Mouse (Mus musculus): ENCODE data around the gene Paf1. TPM values are rescaled to one million over a fixed set of nuclear protein-coding genes. Genes with fewer than 3 reads are reported as not detected.

The Paf1 gene
- polyA plus RNA-seq, 1 experiment, result 78.4 TPM

- Histone ChIP-seq H3K27ac (ENCODE audit: insufficient read depth, low read depth, low read length) (peak overlapping the region; percentile 57), H3K36me3 (ENCODE audit: control insufficient read depth, insufficient read depth, low read length) (no peaks in the 10 kb centered on the region), H3K4me1 (ENCODE audit: control insufficient read depth, insufficient read depth, low read length) (peaks cover 2% of the 10 kb centered on the region; the same call in 1 of the 2 replicates), H3K4me3 (ENCODE audit: insufficient read depth, low read depth, low read length) (peak overlapping the region; percentile 54), H3K27me3 (replicated peaks; ENCODE audit: control insufficient read depth, insufficient read depth, low read length) (no peaks in the 10 kb centered on the region)
- 13% methylated on average over 11 of the region's 11 CpGs for WGBS
- no peak for DNase-seq
- TF ChIP-seq POLR2A (IDR thresholded peaks at IDR 0.05; ENCODE audit: low read depth, low read length) (no peak), CTCF (conservative IDR thresholded peaks at IDR 0.05; ENCODE audit: insufficient read depth, insufficient read length, low read depth, low read length) (no peak)
These were observed 21.7 kb upstream of the Paf1 start for GRCm38 (mm10) chr7:28370977-28371513.

DNA sequence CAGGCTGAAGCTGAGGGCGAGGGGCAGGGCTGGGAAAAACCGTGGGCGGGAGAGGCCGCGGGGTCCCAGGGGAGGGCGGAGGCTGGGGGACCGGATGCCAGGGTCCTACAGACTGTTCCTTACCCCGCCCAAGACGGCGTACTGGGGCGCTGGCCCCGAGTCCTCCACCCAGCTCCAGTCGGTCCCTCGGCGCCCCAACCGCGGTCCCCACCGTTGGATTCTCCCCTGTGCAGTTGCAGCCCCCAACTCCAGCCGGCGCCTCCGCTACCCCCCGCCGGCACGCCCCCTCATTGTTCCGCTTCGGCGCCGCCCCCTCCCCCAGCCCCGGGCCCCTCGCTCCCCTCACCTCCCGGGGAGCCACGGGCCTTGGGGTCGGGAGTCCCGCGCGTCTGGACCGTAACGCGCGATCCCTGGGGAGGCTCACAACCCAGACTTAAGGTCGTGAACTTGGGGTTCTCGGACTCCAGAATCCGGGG is 21.2 kb upstream of the Paf1 start:
- Histone ChIP-seq H3K27ac (ENCODE audit: insufficient read depth, low read depth, low read length) (peak overlapping the region; percentile 67), H3K4me3 (ENCODE audit: insufficient read depth, low read depth, low read length) (peak overlapping the region; percentile 54), H3K36me3 (ENCODE audit: control insufficient read depth, insufficient read depth, low read length) (no peaks in the 10 kb centered on the region), H3K4me1 (ENCODE audit: control insufficient read depth, insufficient read depth, low read length) (peaks cover 3% of the 10 kb centered on the region; the same call in 1 of the 2 replicates), H3K27me3 (replicated peaks; ENCODE audit: control insufficient read depth, insufficient read depth, low read length) (no peaks in the 10 kb centered on the region)
- DNase-seq, result peak; percentile 67
- TF ChIP-seq CTCF (conservative IDR thresholded peaks at IDR 0.05; ENCODE audit: insufficient read depth, insufficient read length, low read depth, low read length) (no peak), POLR2A (IDR thresholded peaks at IDR 0.05; ENCODE audit: low read depth, low read length) (no peak)
- under 1% methylated on average over 41 of the region's 43 CpGs for WGBS

GRCm38 (mm10) chr7:28372251-28373108 is 20.3 kb upstream of the Paf1 start, which contains the start of gene Plekhg2:
Plekhg2 (minus strand) TSS chr7:28372599.
- DNase-seq, result peak; percentile 100
- H3K27me3 ChIP-seq (replicated peaks; ENCODE audit: control insufficient read depth, insufficient read depth, low read length), result no peaks in the 10 kb centered on the region

DNA sequence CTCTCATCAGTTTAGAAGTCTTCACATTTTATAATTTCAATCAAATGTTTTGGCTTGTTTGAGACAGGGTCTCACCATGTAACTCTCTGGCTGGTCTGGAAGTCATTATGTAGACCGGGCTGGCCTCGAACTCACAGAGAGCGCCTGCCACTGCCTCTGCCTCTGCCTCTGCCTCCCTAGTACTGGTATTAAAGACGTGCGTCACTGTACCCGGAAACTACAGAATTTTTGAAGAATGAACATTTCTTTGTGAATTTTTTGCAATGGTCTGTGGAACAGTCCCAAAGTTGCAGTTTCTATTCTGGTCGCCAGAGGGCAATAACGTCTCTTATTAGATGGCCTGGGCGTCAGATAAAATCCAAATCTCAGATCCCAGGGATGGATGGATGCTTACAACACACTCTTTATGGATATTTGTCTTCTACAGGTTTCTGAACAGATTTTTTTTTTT is 19.6 kb upstream of the Paf1 start:
- peaks cover 5% of the 10 kb centered on the region; the same call in 1 of the 2 replicates for H3K4me1 ChIP-seq (ENCODE audit: control insufficient read depth, insufficient read depth, low read length)
- TF ChIP-seq CTCF (conservative IDR thresholded peaks at IDR 0.05; ENCODE audit: insufficient read depth, insufficient read length, low read depth, low read length), result peak; percentile 21; the same call in 1 of the 2 replicates
- no peak for TF ChIP-seq POLR2A (IDR thresholded peaks at IDR 0.05; ENCODE audit: low read depth, low read length)
- peak overlapping the region; percentile 68 for H3K27ac ChIP-seq (ENCODE audit: insufficient read depth, low read depth, low read length)
- under 1% methylated on average over 9 of the region's 9 CpGs for WGBS
- no peaks in the 10 kb centered on the region for H3K27me3 ChIP-seq (replicated peaks; ENCODE audit: control insufficient read depth, insufficient read depth, low read length)
- peaks cover 8% of the 10 kb centered on the region for H3K36me3 ChIP-seq (ENCODE audit: control insufficient read depth, insufficient read depth, low read length)
- H3K4me3 ChIP-seq (ENCODE audit: insufficient read depth, low read depth, low read length), result peak overlapping the region; percentile 42
- peak; percentile 91 for DNase-seq

More at GRCm38 (mm10) chr7:28372251-28373108, 20.3 kb upstream of the Paf1 start, which contains the start of gene Plekhg2:
- Histone ChIP-seq H3K36me3 (ENCODE audit: control insufficient read depth, insufficient read depth, low read length) (peaks cover 3% of the 10 kb centered on the region; the same call in 1 of the 2 replicates), H3K4me1 (ENCODE audit: control insufficient read depth, insufficient read depth, low read length) (peaks cover 5% of the 10 kb centered on the region; the same call in 1 of the 2 replicates), H3K27ac (ENCODE audit: insufficient read depth, low read depth, low read length) (peak within 1 kb of the TSS; percentile 68), H3K4me3 (ENCODE audit: insufficient read depth, low read depth, low read length) (peak within 1 kb of the TSS; percentile 54)
- WGBS, result under 1% methylated on average over 66 of the region's 66 CpGs
- TF ChIP-seq POLR2A (IDR thresholded peaks at IDR 0.05; ENCODE audit: low read depth, low read length) (peak; percentile 44), CTCF (conservative IDR thresholded peaks at IDR 0.05; ENCODE audit: insufficient read depth, insufficient read length, low read depth, low read length) (peak; percentile 34; the same call in 1 of the 2 replicates)

DNA sequence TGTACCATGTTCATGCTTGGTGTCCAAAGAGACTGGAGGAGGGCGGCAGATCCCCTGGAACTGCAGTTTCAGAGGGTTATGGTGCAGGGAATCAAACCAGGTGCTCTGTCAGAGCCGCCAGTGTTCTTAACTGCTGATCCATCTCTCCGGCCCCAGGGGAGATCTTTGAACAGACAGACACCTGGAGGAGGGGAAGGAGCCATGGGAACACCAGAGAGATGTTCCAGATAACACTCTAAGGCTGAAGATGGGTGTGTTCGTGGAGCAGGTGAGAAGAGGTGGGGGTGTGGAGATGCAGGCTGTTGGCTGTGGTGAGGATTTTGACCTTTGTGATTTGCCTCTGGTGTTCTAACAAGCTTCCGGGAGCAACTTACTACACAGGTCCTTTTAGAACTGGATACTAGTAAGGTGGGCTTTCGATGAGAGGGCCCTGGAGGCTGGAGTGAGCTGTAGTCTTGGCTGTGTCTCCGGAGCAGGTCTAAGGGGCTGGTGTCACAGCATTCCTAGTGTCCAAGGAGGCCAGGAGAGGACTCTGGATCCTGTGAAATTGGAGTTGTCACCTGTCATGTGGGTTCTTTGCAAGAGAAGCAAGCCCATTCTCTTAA is 18.8 kb upstream of the Paf1 start:
- peaks cover 8% of the 10 kb centered on the region for H3K36me3 ChIP-seq (ENCODE audit: control insufficient read depth, insufficient read depth, low read length)
- no peaks in the 10 kb centered on the region for H3K27me3 ChIP-seq (replicated peaks; ENCODE audit: control insufficient read depth, insufficient read depth, low read length)
- no peak overlapping the region for H3K4me3 ChIP-seq (ENCODE audit: insufficient read depth, low read depth, low read length)
- DNase-seq, result peak; percentile 33
- no peak overlapping the region for H3K27ac ChIP-seq (ENCODE audit: insufficient read depth, low read depth, low read length)
- TF ChIP-seq POLR2A (IDR thresholded peaks at IDR 0.05; ENCODE audit: low read depth, low read length), result no peak
- no peak for TF ChIP-seq CTCF (conservative IDR thresholded peaks at IDR 0.05; ENCODE audit: insufficient read depth, insufficient read length, low read depth, low read length)
- peaks cover 5% of the 10 kb centered on the region; the same call in 1 of the 2 replicates for H3K4me1 ChIP-seq (ENCODE audit: control insufficient read depth, insufficient read depth, low read length)
- WGBS, result 62% methylated on average over 7 of the region's 7 CpGs

GRCm38 (mm10) chr7:28374647-28375046 is 18.1 kb upstream of the Paf1 start:
- TF ChIP-seq CTCF (conservative IDR thresholded peaks at IDR 0.05; ENCODE audit: insufficient read depth, insufficient read length, low read depth, low read length) (no peak), POLR2A (IDR thresholded peaks at IDR 0.05; ENCODE audit: low read depth, low read length) (no peak)
- no peak for DNase-seq
- Histone ChIP-seq H3K36me3 (ENCODE audit: control insufficient read depth, insufficient read depth, low read length) (peaks cover 8% of the 10 kb centered on the region), H3K27me3 (replicated peaks; ENCODE audit: control insufficient read depth, insufficient read depth, low read length) (no peaks in the 10 kb centered on the region), H3K4me1 (ENCODE audit: control insufficient read depth, insufficient read depth, low read length) (peaks cover 7% of the 10 kb centered on the region; the same call in 1 of the 2 replicates), H3K27ac (ENCODE audit: insufficient read depth, low read depth, low read length) (peak overlapping the region; percentile 8; the same call in 1 of the 2 replicates), H3K4me3 (ENCODE audit: insufficient read depth, low read depth, low read length) (no peak overlapping the region)
- WGBS, result 61% methylated on average over 10 of the region's 10 CpGs
